Mouse (Mus musculus): ENCODE results near the gene S100a14. TPM values are rescaled to one million over a fixed set of nuclear protein-coding genes. Genes with fewer than 3 reads are reported as not detected.
A peak's percentile ranks its signal among the peaks of the same experiment; 100 is the strongest.

Gene S100a14
- polyA plus RNA-seq, 1 experiment from 2014 or later, result 11.7 TPM

- 84% methylated on average over 5 of the region's 5 CpGs for WGBS
- ATAC-seq (ENCODE audit: low read depth), result no peak
- H3K36me3 ChIP-seq (ENCODE audit: control insufficient read depth, insufficient read depth, low read length), result peaks cover 42% of the 10 kb centered on the region
Measured at GRCm38 (mm10) chr3:90505216-90505615, 21.4 kb upstream of the S100a14 start.

DNA sequence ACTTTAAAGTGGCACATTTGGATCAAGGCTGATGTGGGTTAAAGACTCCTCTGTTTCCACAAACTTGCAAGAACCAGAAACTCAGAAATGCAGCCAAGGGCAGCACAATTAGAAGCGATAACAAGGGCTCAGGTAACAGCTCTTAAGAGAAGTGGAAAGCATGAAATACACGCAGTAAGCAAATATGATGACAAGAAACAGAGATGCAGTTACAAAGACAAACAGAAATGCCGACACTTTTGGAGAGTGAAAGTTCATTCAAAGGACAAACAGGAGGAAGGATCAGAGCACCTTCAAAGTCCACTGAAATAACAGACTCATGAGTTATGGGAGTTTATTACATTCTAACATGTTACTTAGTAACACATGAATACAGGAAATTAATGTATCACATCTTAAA, 20.3 kb upstream of the S100a14 start:
- 56% methylated on average over 3 of the region's 3 CpGs for WGBS
- Histone ChIP-seq H3K36me3 (ENCODE audit: control insufficient read depth, insufficient read depth, low read length) (peaks cover 38% of the 10 kb centered on the region), H3K27me3 (ENCODE audit: control insufficient read depth, insufficient read depth, low read depth, low read length) (no peaks in the 10 kb centered on the region), H3K4me1 (replicated peaks; ENCODE audit: control insufficient read depth, insufficient read depth, low read length) (peaks cover 25% of the 10 kb centered on the region), H3K4me3 (ENCODE audit: low read length) (no peak overlapping the region), H3K4me2 (ENCODE audit: low read depth, low read length) (no peak overlapping the region), H3K9me3 (ENCODE audit: control insufficient read depth, low read length) (no peaks in the 10 kb centered on the region), H3K9ac (ENCODE audit: low read length) (no peak overlapping the region), H3K27ac (ENCODE audit: low read length) (no peak overlapping the region)
- ATAC-seq (ENCODE audit: low read depth), result no peak

More at GRCm38 (mm10) chr3:90505216-90505615, 21.4 kb upstream of the S100a14 start:
- Histone ChIP-seq H3K9me3 (ENCODE audit: control insufficient read depth, low read length) (no peaks in the 10 kb centered on the region), H3K27ac (ENCODE audit: low read length) (no peak overlapping the region), H3K4me1 (replicated peaks; ENCODE audit: control insufficient read depth, insufficient read depth, low read length) (peaks cover 25% of the 10 kb centered on the region), H3K4me2 (ENCODE audit: low read depth, low read length) (no peak overlapping the region), H3K4me3 (ENCODE audit: low read length) (no peak overlapping the region), H3K9ac (ENCODE audit: low read length) (no peak overlapping the region), H3K27me3 (ENCODE audit: control insufficient read depth, insufficient read depth, low read depth, low read length) (no peaks in the 10 kb centered on the region)

GRCm38 (mm10) chr3:90508287-90508949, 18.2 kb upstream of the S100a14 start:
- 2% methylated on average over 20 of the region's 20 CpGs for WGBS
- H3K27ac ChIP-seq (ENCODE audit: low read length), result peak overlapping the region; percentile 93
- peaks cover 20% of the 10 kb centered on the region for H3K4me1 ChIP-seq (replicated peaks; ENCODE audit: control insufficient read depth, insufficient read depth, low read length)
- no peak for ATAC-seq (ENCODE audit: low read depth)
- peaks cover 22% of the 10 kb centered on the region for H3K36me3 ChIP-seq (ENCODE audit: control insufficient read depth, insufficient read depth, low read length)
- H3K9me3 ChIP-seq (ENCODE audit: control insufficient read depth, low read length), result no peaks in the 10 kb centered on the region
- H3K27me3 ChIP-seq (ENCODE audit: control insufficient read depth, insufficient read depth, low read depth, low read length), result no peaks in the 10 kb centered on the region
- peak overlapping the region; percentile 98 for H3K4me3 ChIP-seq (ENCODE audit: low read length)
- peak overlapping the region; percentile 99 for H3K9ac ChIP-seq (ENCODE audit: low read length)
- H3K4me2 ChIP-seq (ENCODE audit: low read depth, low read length), result peak overlapping the region; percentile 86

DNA sequence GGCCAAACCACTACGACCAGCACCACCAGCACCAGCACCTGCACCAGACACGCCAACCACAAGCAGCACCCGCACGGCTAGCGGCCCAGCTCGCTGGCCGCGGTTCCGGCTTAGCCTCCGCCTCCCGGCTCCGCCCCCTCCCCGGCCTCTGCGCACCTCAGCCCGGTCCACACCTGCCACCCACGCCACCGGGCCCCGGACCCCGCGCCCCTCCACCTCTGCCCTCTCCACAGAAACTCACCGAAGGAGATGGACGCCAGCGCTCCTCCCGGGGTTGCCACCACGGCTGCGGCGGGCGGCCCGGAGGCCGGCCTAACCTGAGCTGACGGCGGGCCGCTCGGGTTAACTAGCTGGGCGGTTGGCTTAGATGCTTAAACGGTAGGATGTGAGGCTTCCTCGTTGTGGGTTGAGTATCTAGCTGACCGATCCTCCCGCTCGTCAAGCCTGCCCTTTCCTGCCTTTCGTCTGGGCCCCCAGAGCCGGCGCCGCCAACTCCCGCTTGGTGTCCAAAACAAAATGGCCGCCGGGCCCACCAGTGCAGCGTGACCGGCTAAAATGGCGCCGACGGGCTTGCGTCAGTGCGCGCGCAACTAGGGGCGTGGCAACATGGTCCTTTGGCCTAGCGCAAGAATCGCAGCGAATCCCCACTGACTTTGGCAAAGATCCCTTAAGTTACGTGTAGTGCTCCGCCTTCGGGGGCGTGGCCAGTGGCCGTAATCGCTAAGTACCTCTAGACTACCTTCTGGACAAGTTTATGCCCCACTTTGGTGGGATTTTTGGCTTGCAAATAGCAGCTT, 17.5 kb upstream of the S100a14 start, which contains the start of gene Chtop:
Chtop (minus strand) TSS at position 549 of the 797 bp plus-strand sequence.
- peaks cover 18% of the 10 kb centered on the region for H3K36me3 ChIP-seq (ENCODE audit: control insufficient read depth, insufficient read depth, low read length)
- peak within 1 kb of the TSS; percentile 98 for H3K4me3 ChIP-seq (ENCODE audit: low read length)
- H3K27me3 ChIP-seq (ENCODE audit: control insufficient read depth, insufficient read depth, low read depth, low read length), result no peaks in the 10 kb centered on the region
- peak within 1 kb of the TSS; percentile 86 for H3K4me2 ChIP-seq (ENCODE audit: low read depth, low read length)
- no peaks in the 10 kb centered on the region for H3K9me3 ChIP-seq (ENCODE audit: control insufficient read depth, low read length)
- peaks cover 24% of the 10 kb centered on the region for H3K4me1 ChIP-seq (replicated peaks; ENCODE audit: control insufficient read depth, insufficient read depth, low read length)
- H3K9ac ChIP-seq (ENCODE audit: low read length), result peak within 1 kb of the TSS; percentile 99
- ATAC-seq (ENCODE audit: low read depth), result peak; percentile 94
- H3K27ac ChIP-seq (ENCODE audit: low read length), result peak within 1 kb of the TSS; percentile 93
- under 1% methylated on average over 60 of the region's 66 CpGs for WGBS

- H3K4me3 ChIP-seq (ENCODE audit: low read length), result peak overlapping the region; percentile 98
- H3K27ac ChIP-seq (ENCODE audit: low read length), result peak overlapping the region; percentile 70; the same call in 1 of the 2 replicates
- 20% methylated on average over 2 of the region's 2 CpGs for WGBS
- no peaks in the 10 kb centered on the region for H3K27me3 ChIP-seq (ENCODE audit: control insufficient read depth, insufficient read depth, low read depth, low read length)
- peak overlapping the region; percentile 50 for H3K9ac ChIP-seq (ENCODE audit: low read length)
- no peak for ATAC-seq (ENCODE audit: low read depth)
- no peaks in the 10 kb centered on the region for H3K9me3 ChIP-seq (ENCODE audit: control insufficient read depth, low read length)
- peaks cover 16% of the 10 kb centered on the region for H3K36me3 ChIP-seq (ENCODE audit: control insufficient read depth, insufficient read depth, low read length)
- H3K4me2 ChIP-seq (ENCODE audit: low read depth, low read length), result peak overlapping the region; percentile 65
- H3K4me1 ChIP-seq (replicated peaks; ENCODE audit: control insufficient read depth, insufficient read depth, low read length), result peaks cover 25% of the 10 kb centered on the region
Measured at GRCm38 (mm10) chr3:90509747-90510123, 16.9 kb upstream of the S100a14 start.

DNA sequence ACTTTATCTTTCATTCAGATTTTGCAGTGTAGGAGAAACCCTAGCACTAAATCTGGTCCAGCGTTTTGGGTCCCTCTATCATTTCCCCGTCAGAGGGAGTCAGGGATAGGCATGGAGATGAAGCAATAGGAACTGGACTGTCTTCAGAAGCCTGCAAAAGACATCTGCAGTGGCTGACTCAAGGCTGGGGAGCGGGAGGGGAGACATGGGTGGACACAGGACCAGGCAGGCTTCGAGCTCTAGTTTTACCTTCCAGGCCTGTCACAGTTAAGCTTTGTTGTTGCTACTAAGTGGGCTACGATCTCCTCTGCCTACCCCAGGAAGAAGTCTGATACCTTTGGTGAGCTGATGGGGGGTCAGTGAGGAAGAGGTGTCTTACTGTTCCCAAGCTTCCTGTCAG, 14.4 kb upstream of the S100a14 start:
- no peaks in the 10 kb centered on the region for H3K9me3 ChIP-seq (ENCODE audit: control insufficient read depth, low read length)
- 82% methylated on average over 5 of the region's 5 CpGs for WGBS

DNA sequence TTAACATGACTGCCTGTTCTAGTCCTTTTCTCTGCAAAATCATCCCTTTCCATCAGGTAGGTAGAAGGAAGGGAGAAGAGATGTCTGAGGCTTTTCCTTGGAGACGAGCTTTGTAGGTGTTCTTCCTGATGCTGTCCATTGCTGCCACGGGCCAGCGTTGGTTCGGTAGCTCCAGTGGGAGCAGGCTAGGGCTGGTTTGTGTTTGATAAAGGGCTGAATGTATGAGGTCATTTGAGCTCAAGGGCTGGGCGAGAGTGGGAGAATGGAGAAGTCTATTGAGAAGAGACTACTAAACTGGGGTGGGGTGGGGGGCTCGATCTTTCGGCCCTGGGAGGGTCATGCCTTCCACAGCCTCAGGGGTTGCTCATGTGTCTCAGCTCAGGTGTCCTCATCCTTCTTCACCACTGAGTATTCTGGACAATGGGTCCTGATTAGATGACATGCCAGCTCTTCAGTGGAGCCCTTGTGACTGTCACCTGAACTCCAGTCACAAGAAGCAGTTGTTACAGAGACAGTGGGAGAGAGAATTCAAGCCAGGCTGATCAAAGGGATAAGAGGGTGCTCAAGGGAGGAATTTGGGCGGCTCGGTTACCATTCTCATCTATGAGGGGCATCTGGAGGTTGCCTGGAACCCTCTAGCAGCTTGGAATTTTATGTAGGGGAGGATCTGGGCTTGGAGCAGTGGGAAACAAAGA, 13.6 kb upstream of the S100a14 start:
- 71% methylated on average over 9 of the region's 9 CpGs for WGBS
- Histone ChIP-seq H3K27ac (ENCODE audit: low read length) (no peak overlapping the region), H3K9ac (ENCODE audit: low read length) (no peak overlapping the region), H3K27me3 (ENCODE audit: control insufficient read depth, insufficient read depth, low read depth, low read length) (no peaks in the 10 kb centered on the region), H3K4me1 (replicated peaks; ENCODE audit: control insufficient read depth, insufficient read depth, low read length) (peaks cover 17% of the 10 kb centered on the region), H3K9me3 (ENCODE audit: control insufficient read depth, low read length) (no peaks in the 10 kb centered on the region), H3K4me3 (ENCODE audit: low read length) (no peak overlapping the region), H3K4me2 (ENCODE audit: low read depth, low read length) (peak overlapping the region; percentile 76), H3K36me3 (ENCODE audit: control insufficient read depth, insufficient read depth, low read length) (no peaks in the 10 kb centered on the region)
- ATAC-seq (ENCODE audit: low read depth), result no peak

More for the DNA sequence above, 14.4 kb upstream of the S100a14 start:
- no peaks in the 10 kb centered on the region for H3K27me3 ChIP-seq (ENCODE audit: control insufficient read depth, insufficient read depth, low read depth, low read length)
- H3K4me2 ChIP-seq (ENCODE audit: low read depth, low read length), result no peak overlapping the region
- H3K36me3 ChIP-seq (ENCODE audit: control insufficient read depth, insufficient read depth, low read length), result no peaks in the 10 kb centered on the region; the same call in 1 of the 2 replicates
- ATAC-seq (ENCODE audit: low read depth), result no peak
- H3K9ac ChIP-seq (ENCODE audit: low read length), result no peak overlapping the region
- H3K27ac ChIP-seq (ENCODE audit: low read length), result no peak overlapping the region
- H3K4me3 ChIP-seq (ENCODE audit: low read length), result no peak overlapping the region
- H3K4me1 ChIP-seq (replicated peaks; ENCODE audit: control insufficient read depth, insufficient read depth, low read length), result peaks cover 25% of the 10 kb centered on the region

DNA sequence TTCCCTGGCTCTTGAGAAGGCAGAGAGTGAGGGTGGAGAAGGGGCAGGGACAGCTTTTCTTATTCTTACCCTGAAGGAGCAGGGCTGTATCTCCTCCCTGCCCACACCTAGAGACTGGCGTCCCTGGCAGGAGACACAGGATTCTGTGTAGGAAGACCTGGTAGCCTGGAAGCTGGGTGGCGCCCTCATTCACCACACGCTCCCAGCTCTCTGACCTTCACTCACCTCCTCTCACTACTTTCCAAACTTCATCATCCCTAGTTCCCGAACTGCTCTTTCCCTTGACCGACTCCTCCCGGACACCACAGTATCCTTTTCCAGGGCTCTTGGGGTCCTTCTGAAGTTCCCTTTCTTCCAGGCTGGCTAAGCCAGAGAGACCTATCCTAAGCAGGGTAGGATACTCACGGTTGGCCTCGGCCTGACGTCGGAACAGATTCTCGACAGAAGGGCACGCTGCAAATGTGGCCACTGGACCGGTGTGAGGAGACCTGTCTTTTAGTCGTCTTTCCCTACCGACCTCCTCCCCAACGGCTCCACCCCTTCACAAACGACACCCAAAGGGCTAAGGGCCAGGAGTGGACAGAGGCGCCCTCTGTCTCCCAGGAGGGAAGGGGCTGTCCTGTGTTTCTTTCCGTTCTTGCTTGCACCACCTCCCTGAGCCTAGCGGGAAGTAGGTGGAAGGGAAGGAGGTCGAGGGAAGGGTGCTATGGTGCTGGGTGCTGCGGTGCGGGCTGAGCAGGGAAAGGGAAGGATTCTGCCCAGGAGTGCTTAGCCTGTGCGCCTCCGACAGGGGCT, 12.7 kb upstream of the S100a14 start, which contains the start of the genes S100a1 and S100a13:
S100a1 (minus strand) TSS at position 597 of the 795 bp plus-strand sequence.
S100a13 (plus strand) TSS at position 640 of the 795 bp plus-strand sequence.
- 4% methylated on average over 25 of the region's 25 CpGs for WGBS
- peak; percentile 63 for ATAC-seq (ENCODE audit: low read depth)

More for the DNA sequence above, 12.7 kb upstream of the S100a14 start, which contains the start of the genes S100a1 and S100a13:
- Histone ChIP-seq H3K27me3 (ENCODE audit: control insufficient read depth, insufficient read depth, low read depth, low read length) (no peaks in the 10 kb centered on the region), H3K9ac (ENCODE audit: low read length) (peak within 1 kb of the TSS; percentile 66), H3K4me1 (replicated peaks; ENCODE audit: control insufficient read depth, insufficient read depth, low read length) (peaks cover 15% of the 10 kb centered on the region), H3K4me2 (ENCODE audit: low read depth, low read length) (peak within 1 kb of the TSS; percentile 76), H3K36me3 (ENCODE audit: control insufficient read depth, insufficient read depth, low read length) (no peaks in the 10 kb centered on the region), H3K4me3 (ENCODE audit: low read length) (peak within 1 kb of the TSS; percentile 57), H3K9me3 (ENCODE audit: control insufficient read depth, low read length) (no peaks in the 10 kb centered on the region), H3K27ac (ENCODE audit: low read length) (peak within 1 kb of the TSS; percentile 58)
